Mouse (Mus musculus) cerebellum, postnatal 36 days (tissue): ENCODE results near the gene Optn.

Experiments used
- DNase-seq, 2 experiments: peaks; one replicate each; pipeline ENCODE4 v3.0.0; 2021 to 2022; ENCODE audit warnings: mixed read lengths in 2 of 2

The Optn gene

GRCm38 (mm10) chr2:5059997-5060396 lies 3.9 kb downstream of the Optn start:
- no peak for DNase-seq

GRCm38 (mm10) chr2:5058436-5058835 lies 5.4 kb downstream of the Optn start:
- DNase-seq, result no peak

- no peak for DNase-seq
Measured at GRCm38 (mm10) chr2:5050562-5050961, 13.3 kb downstream of the Optn start.

- DNase-seq, result no peak
Measured at GRCm38 (mm10) chr2:5047016-5047415, 16.8 kb downstream of the Optn start.

- no peak for DNase-seq
Measured at GRCm38 (mm10) chr2:5045269-5045965, 18.4 kb downstream of the Optn start.

GRCm38 (mm10) chr2:5044321-5044720 lies 19.5 kb downstream of the Optn start:
- DNase-seq, result no peak

GRCm38 (mm10) chr2:5043476-5043761 lies 20.4 kb downstream of the Optn start:
- DNase-seq, result no peak

- no peak for DNase-seq
Measured at GRCm38 (mm10) chr2:5042616-5043475, 21.0 kb downstream of the Optn start.

- no peak for DNase-seq
Measured at GRCm38 (mm10) chr2:5041854-5042253, 22.0 kb downstream of the Optn start.

GRCm38 (mm10) chr2:5040281-5041161 lies 23.3 kb downstream of the Optn start:
- no peak for DNase-seq

- DNase-seq, result no peak
Measured at GRCm38 (mm10) chr2:5039350-5040170, 24.3 kb downstream of the Optn start.

GRCm38 (mm10) chr2:5038320-5038719 lies 25.5 kb downstream of the Optn start:
- DNase-seq, result peak; percentile 71 to 74

GRCm38 (mm10) chr2:5037390-5037789 lies 26.5 kb downstream of the Optn start:
- DNase-seq, result no peak

- no peak for DNase-seq
Measured at GRCm38 (mm10) chr2:5036411-5037076, 27.3 kb downstream of the Optn start.

- DNase-seq, result no peak
Measured at GRCm38 (mm10) chr2:5035241-5035640, 28.6 kb downstream of the Optn start.

- DNase-seq, result no peak
Measured at GRCm38 (mm10) chr2:5034801-5035200, 29.1 kb downstream of the Optn start.

- no peak for DNase-seq
Measured at GRCm38 (mm10) chr2:5033546-5034420, 30.1 kb downstream of the Optn start.

GRCm38 (mm10) chr2:5032665-5033064 lies 31.2 kb downstream of the Optn start:
- no peak for DNase-seq

- DNase-seq, result peak; percentile 64 to 69
Measured at GRCm38 (mm10) chr2:5031215-5031614, 32.6 kb downstream of the Optn start.

- DNase-seq, result no peak
Measured at GRCm38 (mm10) chr2:5029808-5030207, 34.0 kb downstream of the Optn start.

GRCm38 (mm10) chr2:5028047-5028446 lies 35.8 kb downstream of the Optn start:
- DNase-seq, result no peak
